Mouse (Mus musculus) MEL (cell line): ENCODE results near the gene Sox10. TPM values are rescaled to one million over a fixed set of nuclear protein-coding genes. Genes with fewer than 3 reads are reported as not detected.
A peak's percentile ranks its signal among the peaks of the same experiment; 100 is the strongest.

Experiments
- DNase-seq: peaks from one replicate; pipeline ENCODE4 v3.0.0; 2011; ENCODE audit warnings: low read depth, low spot score
- H3K27ac ChIP-seq: 2 replicates; pipeline ENCODE4 v1.5.1; 2012; ENCODE audit warnings: low read depth, mild to moderate bottlenecking, control low read depth, low read length, moderate library complexity; ENCODE audit not compliant: control insufficient read depth
- H3K27me3 ChIP-seq, 2 experiments: fragments of 150-350 bp in 1 of 2; sonication (generic) in 1 of 2; 2 replicates each; pipeline ENCODE4 v1.6.1; 2012; ENCODE audit warnings: low read length in 2 of 2, mild to moderate bottlenecking in 2 of 2, improper control_type of control experiment in 1 of 2, moderate library complexity in 1 of 2; ENCODE audit not compliant: insufficient read depth in 2 of 2, control insufficient read depth in 1 of 2
- H3K36me3 ChIP-seq, 2 experiments: 2 replicates each; pipeline ENCODE4 v1.6.1; 2012 to 2014; ENCODE audit warnings: low read length in 2 of 2, improper control_type of control experiment in 1 of 2, inconsistent platforms in 1 of 2, mild to moderate bottlenecking in 1 of 2; ENCODE audit not compliant: insufficient read depth in 2 of 2, control insufficient read depth in 1 of 2
- H3K4me1 ChIP-seq, 2 experiments: fragments of 150-350 bp in 1 of 2; sonication (generic) in 1 of 2; 2 replicates each; pipeline ENCODE4 v1.6.1; 2012; ENCODE audit warnings: low read length in 2 of 2, improper control_type of control experiment in 1 of 2, mild to moderate bottlenecking in 1 of 2; ENCODE audit not compliant: insufficient read depth in 2 of 2, control insufficient read depth in 1 of 2
- H3K4me3 ChIP-seq, 2 experiments: fragments of 150-350 bp in 1 of 2; sonication (generic) in 1 of 2; 2 replicates each; pipeline ENCODE4 v1.5.1; 2012; ENCODE audit warnings: low read depth in 2 of 2, low read length in 2 of 2, mild to moderate bottlenecking in 2 of 2, moderate library complexity in 2 of 2, control low read depth in 1 of 2, improper control_type of control experiment in 1 of 2; ENCODE audit not compliant: control insufficient read depth in 1 of 2, insufficient read depth in 1 of 2
- H3K79me2 ChIP-seq: 2 replicates; pipeline ENCODE4 v1.6.1; 2012; ENCODE audit warnings: mild to moderate bottlenecking, low read length, moderate library complexity; ENCODE audit not compliant: control insufficient read depth, poor library complexity, insufficient read depth
- H3K9ac ChIP-seq: 2 replicates; pipeline ENCODE4 v1.6.1; 2012; ENCODE audit warnings: low read depth, mild to moderate bottlenecking, control low read depth, low read length, moderate library complexity; ENCODE audit not compliant: control insufficient read depth, poor library complexity, severe bottlenecking
- H3K9me3 ChIP-seq: fragments of 150-350 bp; sonication (generic); replicated peaks from 2 replicates; pipeline ENCODE4 v1.6.1; 2012; ENCODE audit warnings: mild to moderate bottlenecking, low read length, improper control_type of control experiment, moderate library complexity; ENCODE audit not compliant: insufficient read depth
- CHD1 ChIP-seq: IDR thresholded peaks from 2 replicates; pipeline ENCODE4 v1.6.1; 2012; ENCODE audit warnings: low read depth, mild to moderate bottlenecking, inconsistent platforms, low read length, improper control_type of control experiment
- E2F4 ChIP-seq: IDR thresholded peaks from 2 replicates; pipeline ENCODE4 v1.6.1; 2011; ENCODE audit warnings: low read depth, low read length, improper control_type of control experiment, borderline replicate concordance
- ELF1 ChIP-seq: IDR thresholded peaks from 2 replicates; pipeline ENCODE4 v1.6.1; 2014; ENCODE audit warnings: low read depth, mild to moderate bottlenecking, inconsistent platforms, low read length, improper control_type of control experiment, moderate library complexity
- GATA1 ChIP-seq: IDR thresholded peaks from 2 replicates; pipeline ENCODE4 v1.6.1; 2011; ENCODE audit warnings: low read depth, low read length, improper control_type of control experiment
- HCFC1 ChIP-seq: IDR thresholded peaks from 2 replicates; pipeline ENCODE4 v1.6.1; 2012; ENCODE audit warnings: low read depth, mild to moderate bottlenecking, inconsistent platforms, low read length, improper control_type of control experiment, moderate library complexity
- MAZ ChIP-seq: IDR thresholded peaks from 2 replicates; pipeline ENCODE4 v1.6.1; 2012; ENCODE audit warnings: low read depth, mild to moderate bottlenecking, inconsistent platforms, low read length, improper control_type of control experiment
- MYC ChIP-seq: IDR thresholded peaks from 2 replicates; pipeline ENCODE4 v1.6.1; 2011; ENCODE audit warnings: low read depth, mild to moderate bottlenecking, low read length, improper control_type of control experiment, moderate library complexity
- NRF1 ChIP-seq: IDR thresholded peaks from 2 replicates; pipeline ENCODE4 v1.6.1; 2014; ENCODE audit warnings: low read depth, mild to moderate bottlenecking, inconsistent platforms, low read length, improper control_type of control experiment, moderate library complexity; ENCODE audit not compliant: poor library complexity, insufficient read depth, severe bottlenecking
- USF1 ChIP-seq: IDR thresholded peaks from 2 replicates; pipeline ENCODE4 v1.6.1; 2014; ENCODE audit warnings: low read depth, mild to moderate bottlenecking, inconsistent platforms, low read length, improper control_type of control experiment, moderate library complexity
- ZC3H11A ChIP-seq: IDR thresholded peaks from 2 replicates; pipeline ENCODE4 v1.6.1; 2012; ENCODE audit warnings: low read depth, mild to moderate bottlenecking, inconsistent platforms, low read length, improper control_type of control experiment
- ZKSCAN1 ChIP-seq: IDR thresholded peaks from 2 replicates; pipeline ENCODE4 v1.6.1; 2012; ENCODE audit warnings: low read depth, mild to moderate bottlenecking, inconsistent platforms, low read length, improper control_type of control experiment, moderate library complexity
- polyA plus RNA-seq, 2 experiments: library from polyadenylated mRNA; stranded (reverse) in 1 of 2; unstranded in 1 of 2; fragments of >175 nt in 1 of 2; fragments of >200 nt in 1 of 2; gene quantifications; 2 replicates each; pipeline versions ENCODE4 v1.2.1 to v1.2.4; 2012; ENCODE audit warnings: low replicate concordance in 2 of 2, low read depth in 1 of 2; ENCODE audit not compliant: insufficient read length in 2 of 2, insufficient read depth in 1 of 2, missing spikeins in 1 of 2
- total RNA-seq: library from RNA; depleted of rRNA; stranded (reverse); fragments of 300-350 nt; gene quantifications from 2 replicates; pipeline ENCODE4 v1.2.3, GENCODE M21; 2012

The Sox10 gene
- total and polyA plus RNA-seq, 3 experiments: not detected

- Histone ChIP-seq H3K4me3 (no peak overlapping the region), H3K4me1 (peaks cover 1 to 2% of the 10 kb centered on the region in 2 experiments; a peak in 2 of 4 replicates), H3K27ac (no peak overlapping the region), H3K9me3 (no peaks in the 10 kb centered on the region), H3K79me2 (no peaks in the 10 kb centered on the region), H3K36me3 (peaks cover 0 to 2% of the 10 kb centered on the region in 2 experiments; a peak in 3 of 4 replicates), H3K27me3 (no peaks in the 10 kb centered on the region), H3K9ac (no peak overlapping the region)
- no peak for DNase-seq
- TF ChIP-seq NRF1: no peak
- no peak for TF ChIP-seq MAZ
- no peak for TF ChIP-seq HCFC1
- TF ChIP-seq E2F4: no peak
- TF ChIP-seq ZKSCAN1: no peak
- TF ChIP-seq ZC3H11A: no peak
- no peak for TF ChIP-seq GATA1
- no peak for TF ChIP-seq ELF1
Observed at GRCm38 (mm10) chr15:79115276-79115675, 49.8 kb downstream of the Sox10 start.

- Histone ChIP-seq H3K4me3 (no peak overlapping the region), H3K79me2 (no peaks in the 10 kb centered on the region; the same call in 1 of the 2 replicates), H3K4me1 (peaks cover 3 to 8% of the 10 kb centered on the region in 2 experiments; a peak in 3 of 4 replicates), H3K36me3 (peaks cover 0 to 6% of the 10 kb centered on the region in 2 experiments; a peak in 3 of 4 replicates), H3K9me3 (no peaks in the 10 kb centered on the region), H3K27me3 (no peaks in the 10 kb centered on the region), H3K27ac (no peak overlapping the region), H3K9ac (no peak overlapping the region)
- peak; percentile 73 for DNase-seq
- TF ChIP-seq GATA1: peak; percentile 12; the same call in 1 of the 2 replicates
- TF ChIP-seq ELF1: no peak
- no peak for TF ChIP-seq MYC
- no peak for TF ChIP-seq USF1
Observed at GRCm38 (mm10) chr15:79111774-79112173, 53.3 kb downstream of the Sox10 start.

- Histone ChIP-seq H3K9me3 (no peaks in the 10 kb centered on the region), H3K27ac (no peak overlapping the region), H3K4me1 (peaks cover 3 to 8% of the 10 kb centered on the region in 2 experiments; a peak in 3 of 4 replicates), H3K4me3 (peak overlapping the region in 1 of 2 experiments; percentile 16; a peak in 1 of 4 replicates), H3K9ac (no peak overlapping the region), H3K36me3 (peaks cover 0 to 6% of the 10 kb centered on the region in 2 experiments; a peak in 3 of 4 replicates), H3K27me3 (no peaks in the 10 kb centered on the region), H3K79me2 (no peaks in the 10 kb centered on the region; the same call in 1 of the 2 replicates)
- no peak for DNase-seq
- TF ChIP-seq CHD1: no peak
Observed at GRCm38 (mm10) chr15:79110528-79110927, 54.5 kb downstream of the Sox10 start.
